Mouse (Mus musculus) c-Kit-positive CD71-positive TER-119-positive erythroid progenitor cells, embryonic 14.5 days (primary cell): Measurements from ENCODE around the gene Arhgef38.
A peak's percentile ranks its signal among the peaks of the same experiment; 100 is the strongest.

ENCODE experiments used
- DNase-seq: peaks from one replicate; pipeline ENCODE4 v3.0.0-alpha.2; 2013; ENCODE audit warnings: low spot score

Arhgef38 gene

GRCm38 (mm10) chr3:133165130-133165529 is 69.6 kb downstream of the Arhgef38 start:
- no peak for DNase-seq

GRCm38 (mm10) chr3:133163913-133164406 is 70.8 kb downstream of the Arhgef38 start:
- no peak for DNase-seq

GRCm38 (mm10) chr3:133163174-133163573 is 71.6 kb downstream of the Arhgef38 start:
- DNase-seq = no peak

- no peak for DNase-seq
Measured at GRCm38 (mm10) chr3:133161407-133161806, 73.3 kb downstream of the Arhgef38 start.

- DNase-seq = no peak
Measured at GRCm38 (mm10) chr3:133158260-133158659, 76.5 kb downstream of the Arhgef38 start.

GRCm38 (mm10) chr3:133154683-133155082 is 80.1 kb downstream of the Arhgef38 start:
- no peak for DNase-seq

- DNase-seq = no peak
Measured at GRCm38 (mm10) chr3:133153629-133154028, 81.1 kb downstream of the Arhgef38 start.

- no peak for DNase-seq
Measured at GRCm38 (mm10) chr3:133152831-133153230, 81.9 kb downstream of the Arhgef38 start.

GRCm38 (mm10) chr3:133151629-133152028 is 83.1 kb downstream of the Arhgef38 start:
- DNase-seq = peak; percentile 5

GRCm38 (mm10) chr3:133144511-133145147 is 90.1 kb downstream of the Arhgef38 start:
- DNase-seq = no peak

- no peak for DNase-seq
Measured at GRCm38 (mm10) chr3:133141877-133142276, 92.9 kb downstream of the Arhgef38 start.

GRCm38 (mm10) chr3:133132611-133133010 is 102.1 kb downstream of the Arhgef38 start:
- no peak for DNase-seq

GRCm38 (mm10) chr3:133131372-133131771 is 103.4 kb downstream of the Arhgef38 start:
- no peak for DNase-seq

GRCm38 (mm10) chr3:133113281-133113680 is 121.5 kb downstream of the Arhgef38 start:
- no peak for DNase-seq

- no peak for DNase-seq
Measured at GRCm38 (mm10) chr3:133111741-133112140, 123.0 kb downstream of the Arhgef38 start.

- DNase-seq = no peak
Measured at GRCm38 (mm10) chr3:133109844-133110243, 124.9 kb downstream of the Arhgef38 start.

- no peak for DNase-seq
Measured at GRCm38 (mm10) chr3:133108731-133109130, 126.0 kb downstream of the Arhgef38 start.

GRCm38 (mm10) chr3:133104436-133104835 is 130.3 kb downstream of the Arhgef38 start:
- DNase-seq = no peak

- DNase-seq = no peak
Measured at GRCm38 (mm10) chr3:133103768-133104167, 131.0 kb downstream of the Arhgef38 start.

GRCm38 (mm10) chr3:133098909-133099308 is 135.8 kb downstream of the Arhgef38 start:
- no peak for DNase-seq

- DNase-seq = peak; percentile 36
Measured at GRCm38 (mm10) chr3:133098336-133098735, 136.4 kb downstream of the Arhgef38 start.

GRCm38 (mm10) chr3:133097936-133098335 is 136.8 kb downstream of the Arhgef38 start:
- DNase-seq = no peak

GRCm38 (mm10) chr3:133094305-133094704 is 140.4 kb downstream of the Arhgef38 start:
- no peak for DNase-seq

GRCm38 (mm10) chr3:133092936-133093335 is 141.8 kb downstream of the Arhgef38 start:
- DNase-seq = no peak
